ENCODE assay signal across 26 mouse cellular contexts in genomic region chr4:46271066-46271465, GRCm38 (mm10).
DNase-seq lines count a peak whose midpoint lies in the region; ATAC-seq lines count a peak whose summit lies in the region.
"Had no signal": no experiment of that assay in that cellular context is flagged by ENCODE, and none has a peak within 500 bp of the region (broad histone marks: within the 10 kb centered on the region; RNA-seq: fewer than 3 reads in every experiment).

No protein-coding gene starts in this region.

- H3K27me3 ChIP-seq in limb, embryonic 11.5 days (ENCODE audit: control insufficient read depth, insufficient read depth, low read length): no peaks in the 10 kb centered on the region
- peaks cover 20% of the 10 kb centered on the region for H3K27me3 ChIP-seq in limb, embryonic 10.5 days (ENCODE audit: low read depth, poor library complexity, severe bottlenecking)
- H3K27me3 ChIP-seq: stomach, embryonic 15.5 days had no signal

- H3K4me3 ChIP-seq in limb, embryonic 11.5 days (ENCODE audit: low read depth, low read length): no peak overlapping the region
- H3K4me3 ChIP-seq in limb, embryonic 10.5 days: no peak overlapping the region
- H3K4me3 ChIP-seq: forebrain, embryonic 12.5 days; gastrocnemius, adult 2 months; heart, embryonic 15.5 days; limb, embryonic 12.5 days; midbrain, embryonic 13.5 days; stomach, embryonic 15.5 days had no signal

- H3K36me3 ChIP-seq in limb, embryonic 11.5 days (ENCODE audit: control insufficient read depth, insufficient read depth, low read length): no peaks in the 10 kb centered on the region
- H3K36me3 ChIP-seq in limb, embryonic 10.5 days: no peaks in the 10 kb centered on the region
- H3K36me3 ChIP-seq: forebrain, embryonic 12.5 days; heart, embryonic 15.5 days; limb, embryonic 12.5 days; midbrain, embryonic 13.5 days; stomach, embryonic 15.5 days had no signal

- no peak overlapping the region for H3K9ac ChIP-seq in limb, embryonic 11.5 days (ENCODE audit: low read length)
- H3K9ac ChIP-seq: forebrain, embryonic 12.5 days; heart, embryonic 15.5 days; limb, embryonic 12.5 days; liver, postnatal 0 days; midbrain, embryonic 13.5 days; stomach, embryonic 15.5 days had no signal

- H3K27ac ChIP-seq in limb, embryonic 11.5 days (replicated peaks; ENCODE audit: low read depth, low read length): no peak overlapping the region
- H3K27ac ChIP-seq in limb, embryonic 10.5 days: no peak overlapping the region
- H3K27ac ChIP-seq: forebrain, embryonic 12.5 days; gastrocnemius, adult 2 months; heart, embryonic 15.5 days; limb, embryonic 12.5 days; midbrain, embryonic 13.5 days; stomach, embryonic 15.5 days had no signal

- peaks cover 14% of the 10 kb centered on the region for H3K4me1 ChIP-seq in limb, embryonic 11.5 days (ENCODE audit: control insufficient read depth, insufficient read depth, low read length)
- peaks cover 44% of the 10 kb centered on the region for H3K4me1 ChIP-seq in limb, embryonic 10.5 days
- H3K4me1 ChIP-seq: heart, embryonic 15.5 days; stomach, embryonic 15.5 days had no signal

- no peaks in the 10 kb centered on the region for H3K9me3 ChIP-seq in limb, embryonic 11.5 days (ENCODE audit: control insufficient read depth, low read length)
- no peaks in the 10 kb centered on the region for H3K9me3 ChIP-seq in limb, embryonic 10.5 days (replicated peaks)
- H3K9me3 ChIP-seq: forebrain, embryonic 12.5 days; heart, embryonic 15.5 days; limb, embryonic 12.5 days; midbrain, embryonic 13.5 days; stomach, embryonic 15.5 days had no signal

- WGBS in limb, embryonic 11.5 days: 2% methylated on average over 2 of the region's 2 CpGs
- 0% methylated on average over 2 of the region's 2 CpGs for WGBS in limb, embryonic 10.5 days

- H3K4me2 ChIP-seq in limb, embryonic 11.5 days (ENCODE audit: low read depth, severe bottlenecking): no peak overlapping the region
- H3K4me2 ChIP-seq: forebrain, embryonic 12.5 days; heart, embryonic 15.5 days; limb, embryonic 12.5 days; liver, embryonic 11.5 days; midbrain, embryonic 13.5 days; stomach, embryonic 15.5 days had no signal

- DNase-seq in limb, embryonic 11.5 days (ENCODE audit: low spot score): peak; percentile 49
- no peak for DNase-seq in limb, embryonic 10.5 days (ENCODE audit: low spot score)
- DNase-seq in ES-CJ7 (ENCODE audit: low read depth, low spot score): peak; percentile 12
- DNase-seq in embryo, embryonic 10.5 days (ENCODE audit: low spot score): peak; percentile 54
- peak; percentile 16 for DNase-seq in forelimb bud, embryonic 11.5 days (ENCODE audit: low read depth, low spot score)
- DNase-seq in kidney, postnatal 10 days: no peak
- DNase-seq in cerebellum, postnatal 4 days (ENCODE audit: low spot score in 2 of 2): no peak
- no peak for DNase-seq in B cell, adult 2 months
- DNase-seq: adrenal gland, adult 2 months; cerebellum, adult 11 months; cerebellum, adult 9-11 months; gastrocnemius, adult 2 months; heart, postnatal 4 days; kidney, adult 18-20 months; liver, postnatal 0 days; lung, postnatal 14 days; right cerebral cortex, adult 18-20 months; right cerebral cortex, postnatal 4 days; thymus, postnatal 36 days had no signal

- no peak for ATAC-seq in limb, embryonic 11.5 days (ENCODE audit: insufficient number of reproducible peaks, low FRiP score, low TSS enrichment, low read depth)
- ATAC-seq: hindbrain, embryonic 16.5 days; liver, postnatal 0 days; midbrain, embryonic 13.5 days had no signal

Comparison
In these comparisons a context has a peak if more than half of its experiments do, and no peak if none do; other contexts are left out.
1. DNase-seq: peak in limb, embryonic 11.5 days (single experiment), ES-CJ7 (single experiment), embryo, embryonic 10.5 days (single experiment) and forelimb bud, embryonic 11.5 days (single experiment); none in limb, embryonic 10.5 days (single experiment), kidney, postnatal 10 days (single experiment), cerebellum, postnatal 4 days (0 of 2) and B cell, adult 2 months (0 of 2).